Mouse (Mus musculus) bone marrow macrophage, adult 2 months (primary cell): ENCODE results near the gene Ndufs8. TPM values are rescaled to one million over a fixed set of nuclear protein-coding genes. Genes with fewer than 3 reads are reported as not detected.

Experiments
- H3K27ac ChIP-seq: 2 replicates; pipeline ENCODE4 v1.5.1; 2012; ENCODE audit warnings: low read depth, low read length; ENCODE audit not compliant: insufficient read depth
- H3K4me1 ChIP-seq: 2 replicates; pipeline ENCODE4 v1.6.1; 2012; ENCODE audit warnings: low read length; ENCODE audit not compliant: control insufficient read depth, insufficient read depth
- H3K4me3 ChIP-seq: 2 replicates; pipeline ENCODE4 v1.5.1; 2012; ENCODE audit warnings: mild to moderate bottlenecking, low read length, moderate library complexity; ENCODE audit not compliant: insufficient read depth
- CTCF ChIP-seq: IDR thresholded peaks from 2 replicates; pipeline ENCODE4 v1.5.1; 2012; ENCODE audit warnings: low read depth, mild to moderate bottlenecking, low read length, moderate library complexity
- POLR2A ChIP-seq: IDR thresholded peaks from 2 replicates; pipeline ENCODE4 v1.6.1; 2012; ENCODE audit warnings: mild to moderate bottlenecking, low read depth, low read length, borderline replicate concordance
- polyA plus RNA-seq: library from polyadenylated mRNA; stranded (reverse); fragments of >200 nt; gene quantifications from 2 replicates; pipeline ENCODE4 v1.2.4, GENCODE M21; 2012; ENCODE audit not compliant: missing spikeins, insufficient read depth, insufficient read length

Gene Ndufs8
- polyA plus RNA-seq, 1 experiment: 80.5 TPM

DNA sequence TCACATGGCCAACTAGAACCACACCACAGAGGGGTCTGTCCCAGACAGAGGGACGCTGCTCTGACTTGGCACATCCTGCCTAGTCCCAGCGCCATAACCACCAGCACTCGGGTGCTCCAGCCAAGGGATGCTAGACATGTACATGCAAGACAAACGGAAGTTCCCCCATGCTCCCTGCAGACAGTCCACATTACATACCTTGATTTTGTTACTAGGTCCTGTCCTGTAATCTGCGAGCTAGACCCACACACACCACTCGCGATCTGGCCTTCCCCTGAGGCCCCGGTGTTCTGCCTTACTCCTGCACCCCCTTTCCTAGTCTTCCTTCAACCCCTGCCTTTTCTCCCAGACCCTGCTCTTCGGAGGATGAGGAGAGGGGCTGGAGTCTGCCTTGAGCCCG is 6.2 kb downstream of the Ndufs8 start:
- peak overlapping the region; percentile 94 for H3K4me3 ChIP-seq
- H3K4me1 ChIP-seq: peaks cover 57% of the 10 kb centered on the region
- TF ChIP-seq POLR2A: no peak
- TF ChIP-seq CTCF: no peak
- peak overlapping the region; percentile 95 for H3K27ac ChIP-seq

DNA sequence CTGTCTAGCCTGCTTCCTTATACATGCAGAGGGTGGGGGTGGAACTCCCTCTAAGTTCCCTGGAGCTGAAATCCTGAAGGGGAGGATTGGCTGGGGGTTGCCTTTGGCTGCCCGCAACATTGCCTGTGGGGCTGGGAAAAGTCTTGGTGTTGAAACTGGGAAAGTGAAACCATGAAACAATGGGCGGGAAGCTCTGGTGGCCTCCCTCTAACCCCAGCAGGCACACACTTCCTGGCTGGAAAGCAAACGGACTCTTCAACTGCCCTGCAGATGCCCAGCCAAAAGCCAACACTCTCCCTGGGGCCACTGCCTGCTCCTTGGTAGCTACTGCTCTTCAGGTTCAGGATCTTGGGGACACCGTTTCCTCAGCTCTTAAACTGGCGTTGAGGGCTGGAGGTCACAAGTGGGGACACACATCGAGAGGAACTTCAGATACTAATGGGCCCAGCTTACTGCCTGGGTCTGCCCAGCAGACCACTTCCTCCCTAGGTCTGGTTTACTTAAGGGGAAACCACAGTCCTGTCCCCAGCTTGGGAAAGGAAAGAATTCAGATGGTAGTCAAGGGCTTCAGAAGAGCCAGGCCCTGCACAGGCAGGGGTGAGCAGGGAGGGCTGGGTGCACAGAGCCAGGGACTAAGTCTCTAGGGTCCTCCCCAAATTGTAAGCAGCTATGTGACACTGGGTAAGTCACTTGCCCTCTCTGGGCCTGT is 7.2 kb downstream of the Ndufs8 start:
- peak overlapping the region; percentile 95 for H3K27ac ChIP-seq
- H3K4me3 ChIP-seq: peak overlapping the region; percentile 94
- no peak for TF ChIP-seq CTCF
- no peak for TF ChIP-seq POLR2A
- H3K4me1 ChIP-seq: peaks cover 50% of the 10 kb centered on the region

DNA sequence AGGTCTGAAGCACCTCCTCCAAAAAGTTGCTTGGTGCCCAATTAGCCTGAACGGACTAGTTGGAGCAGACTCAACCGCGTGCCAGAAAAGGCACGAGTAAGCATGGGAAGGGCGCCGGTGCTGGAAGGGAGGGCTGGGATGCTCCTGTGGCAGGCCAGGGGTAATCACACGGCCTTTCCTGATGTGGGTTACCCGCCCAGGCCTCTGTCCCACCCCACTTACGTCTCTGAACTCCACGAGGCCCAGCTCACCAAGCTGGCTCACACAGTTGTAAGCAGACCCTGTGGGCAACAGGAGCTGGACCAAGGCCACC is 8.3 kb downstream of the Ndufs8 start:
- Histone ChIP-seq H3K4me1 (peaks cover 47% of the 10 kb centered on the region), H3K4me3 (peak overlapping the region; percentile 94), H3K27ac (peak overlapping the region; percentile 95; the same call in 1 of the 2 replicates)
- TF ChIP-seq POLR2A: no peak
- no peak for TF ChIP-seq CTCF

DNA sequence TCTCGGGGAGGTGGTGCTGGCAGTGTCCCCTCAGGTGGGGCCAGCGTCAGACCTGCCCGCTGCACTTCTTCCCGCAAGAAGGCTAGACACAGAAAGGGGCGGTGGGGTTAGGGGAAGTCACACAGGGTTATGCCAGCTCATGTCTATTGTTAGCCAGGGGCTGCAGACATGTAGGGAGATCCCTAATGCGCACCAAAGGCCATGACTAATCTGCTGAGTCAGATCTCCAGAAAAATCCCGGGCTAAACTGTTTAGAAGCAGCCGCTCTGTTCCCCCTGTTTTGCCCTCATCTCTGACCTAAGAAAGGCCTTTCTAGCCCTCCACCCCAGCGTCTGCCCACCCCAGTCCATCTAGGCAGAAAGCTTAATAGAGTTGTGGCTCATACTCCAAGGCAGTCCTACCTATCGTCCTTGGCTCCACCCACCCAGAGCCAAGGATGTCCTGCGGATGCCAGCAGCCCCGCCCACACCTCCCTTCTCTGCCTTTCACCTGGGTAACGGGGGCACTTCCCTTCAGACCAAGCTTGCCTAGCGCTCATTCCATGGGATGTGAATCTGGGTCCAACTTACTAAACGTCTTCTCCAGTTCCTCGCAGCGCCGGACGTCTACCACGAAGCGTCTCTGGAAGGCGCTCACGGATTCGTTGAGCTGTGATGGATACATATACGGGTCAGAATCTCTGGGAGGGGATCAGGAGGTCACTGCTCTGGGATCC is 8.8 kb downstream of the Ndufs8 start:
- H3K27ac ChIP-seq: no peak overlapping the region
- peak overlapping the region; percentile 94 for H3K4me3 ChIP-seq
- H3K4me1 ChIP-seq: peaks cover 47% of the 10 kb centered on the region
- no peak for TF ChIP-seq POLR2A
- TF ChIP-seq CTCF: no peak

DNA sequence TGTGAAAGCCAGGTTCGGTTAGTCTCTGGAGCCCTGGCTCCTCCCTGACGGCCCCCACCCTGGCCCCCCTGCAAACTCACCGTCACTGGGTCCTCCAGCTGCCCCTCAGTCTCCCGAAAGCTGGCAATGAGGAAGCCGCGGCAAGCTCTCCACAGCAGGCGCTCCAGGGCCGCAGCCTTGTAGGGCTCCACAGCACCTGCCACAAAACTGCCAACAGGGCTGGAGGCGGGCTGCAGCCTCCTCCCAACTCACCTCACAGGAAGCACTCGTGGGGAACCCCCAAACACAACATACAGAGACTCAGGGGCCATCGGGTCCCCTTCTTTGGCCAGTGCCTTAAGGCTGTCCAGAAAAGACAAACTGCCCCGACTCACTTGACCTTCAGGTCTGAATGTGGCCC is 9.6 kb downstream of the Ndufs8 start:
- Histone ChIP-seq H3K4me3 (peak overlapping the region; percentile 94; the same call in 1 of the 2 replicates), H3K27ac (no peak overlapping the region), H3K4me1 (peaks cover 45% of the 10 kb centered on the region)
- TF ChIP-seq CTCF: no peak
- TF ChIP-seq POLR2A: no peak

DNA sequence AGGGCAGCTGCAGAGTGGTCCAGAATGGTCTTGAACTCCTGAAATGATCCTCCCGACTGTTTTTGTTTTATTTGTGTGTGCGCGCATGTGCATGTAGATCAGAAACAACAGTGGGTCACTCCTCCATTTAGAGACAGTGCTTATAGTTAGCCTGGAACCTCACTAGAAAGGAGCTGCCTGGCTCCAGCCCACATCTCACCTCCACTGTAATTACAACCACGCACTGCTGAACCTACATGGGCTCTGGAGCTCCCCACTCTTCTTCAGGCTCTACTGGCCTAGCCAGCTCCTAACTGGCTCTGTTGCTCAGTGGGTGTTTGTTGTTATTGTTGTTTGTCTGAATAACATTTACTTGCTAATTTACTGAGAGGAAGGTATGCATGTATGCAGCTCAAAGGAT is 13.0 kb downstream of the Ndufs8 start:
- Histone ChIP-seq H3K27ac (peak overlapping the region; percentile 2; the same call in 1 of the 2 replicates), H3K4me1 (peaks cover 45% of the 10 kb centered on the region), H3K4me3 (no peak overlapping the region)
- TF ChIP-seq POLR2A (no peak), CTCF (no peak)

DNA sequence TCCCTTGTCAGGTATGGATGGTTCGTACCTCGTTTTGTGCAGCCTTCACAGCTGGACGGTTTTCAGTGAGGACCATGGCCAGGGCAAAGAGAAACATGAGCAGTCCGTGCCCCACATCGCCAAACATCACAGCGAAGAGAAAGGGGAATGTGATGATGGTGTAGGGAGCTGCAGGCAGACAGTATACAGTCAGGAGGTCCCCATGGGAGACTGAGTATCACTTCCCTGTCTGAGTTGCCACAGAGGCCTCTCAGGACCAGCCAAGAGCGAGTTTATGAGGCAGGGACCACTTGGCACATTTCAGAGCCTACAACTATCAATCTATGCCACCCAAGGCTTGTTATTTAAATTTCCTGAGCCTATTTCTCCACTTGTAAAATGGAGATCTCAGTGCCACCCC is 13.6 kb downstream of the Ndufs8 start:
- H3K4me1 ChIP-seq: peaks cover 41% of the 10 kb centered on the region
- no peak overlapping the region for H3K4me3 ChIP-seq

DNA sequence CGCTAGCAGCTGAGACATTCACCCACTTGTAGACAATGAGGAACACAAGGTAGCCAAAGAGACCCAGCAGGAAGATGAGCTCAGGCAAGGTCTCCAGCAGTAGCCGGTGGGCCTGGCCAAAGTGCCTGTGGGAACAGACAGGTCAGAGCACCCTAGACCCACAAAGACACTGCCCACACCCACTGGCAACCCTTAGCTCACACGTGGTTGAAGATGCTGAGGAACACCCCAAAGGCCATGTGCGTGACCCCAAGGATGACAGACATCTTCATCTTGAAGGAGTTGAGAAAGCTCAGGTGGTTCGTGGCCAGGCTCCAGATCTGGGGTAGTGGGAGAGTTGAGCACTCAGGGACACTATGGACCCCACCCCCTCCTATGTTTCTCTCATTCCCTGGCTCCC is 15.0 kb downstream of the Ndufs8 start:
- H3K4me1 ChIP-seq: peaks cover 28% of the 10 kb centered on the region
- H3K27ac ChIP-seq: no peak overlapping the region
- no peak overlapping the region for H3K4me3 ChIP-seq
- TF ChIP-seq POLR2A: no peak
- no peak for TF ChIP-seq CTCF

More for the DNA sequence above, 13.6 kb downstream of the Ndufs8 start:
- TF ChIP-seq CTCF (no peak), POLR2A (no peak)
- H3K27ac ChIP-seq: peak overlapping the region; percentile 2; the same call in 1 of the 2 replicates

DNA sequence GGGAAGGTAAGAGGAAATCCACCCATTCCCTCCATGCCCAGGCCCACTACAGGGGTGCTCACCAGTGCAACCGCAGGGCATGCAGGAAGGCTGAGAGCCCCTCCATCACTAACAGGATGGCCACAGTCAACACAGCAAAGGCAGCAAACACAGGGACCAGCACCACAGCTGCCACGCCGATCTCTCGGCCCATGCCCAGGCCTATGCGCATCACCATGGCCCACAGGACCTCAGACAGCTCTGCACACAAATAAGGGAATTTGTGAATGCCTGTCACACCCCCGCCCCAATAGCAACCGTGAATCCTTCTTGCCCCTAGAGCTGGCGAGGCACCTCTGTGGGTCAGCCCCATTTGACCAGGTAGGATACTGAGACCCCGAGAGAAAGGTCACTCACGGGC is 16.4 kb downstream of the Ndufs8 start:
- Histone ChIP-seq H3K27ac (no peak overlapping the region), H3K4me1 (peaks cover 19% of the 10 kb centered on the region), H3K4me3 (no peak overlapping the region)
- no peak for TF ChIP-seq POLR2A
- no peak for TF ChIP-seq CTCF

DNA sequence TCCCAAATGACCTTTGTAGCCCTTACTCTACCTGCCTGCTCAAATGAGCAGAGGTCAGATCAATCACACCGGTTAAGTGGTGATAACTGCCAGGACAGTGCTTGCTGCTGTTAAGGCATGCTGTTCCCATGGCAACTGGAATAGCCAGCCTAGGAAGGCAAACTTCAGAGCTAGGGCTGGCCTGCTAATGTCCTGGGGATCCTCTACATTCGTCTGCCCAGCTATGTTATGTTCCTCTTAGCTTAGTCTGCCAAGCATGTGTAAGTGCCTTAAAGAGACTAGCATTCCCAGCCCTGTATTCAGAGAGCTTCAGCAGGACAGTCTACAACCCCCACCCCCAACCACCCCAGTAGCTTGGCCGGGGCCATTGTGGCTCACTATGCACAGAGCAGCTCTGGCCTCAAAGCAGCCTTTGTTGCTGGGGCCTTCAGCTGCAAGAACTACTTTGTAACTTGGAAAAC is 17.4 kb downstream of the Ndufs8 start:
- Histone ChIP-seq H3K4me1 (peaks cover 17% of the 10 kb centered on the region), H3K4me3 (no peak overlapping the region), H3K27ac (no peak overlapping the region)
- TF ChIP-seq CTCF (no peak), POLR2A (no peak)
